Mouse (Mus musculus) olfactory bulb, adult 2 months (tissue): Measurements from ENCODE around the gene Nrxn3. TPM values are rescaled to one million over a fixed set of nuclear protein-coding genes. Genes with fewer than 3 reads are reported as not detected.
A peak's percentile ranks its signal among the peaks of the same experiment; 100 is the strongest.

ENCODE experiments used
- H3K27ac ChIP-seq: fragments of 200-500 bp; 2 replicates; pipeline ENCODE4 v1.5.1; 2012; ENCODE audit warnings: low read depth, low read length; ENCODE audit not compliant: insufficient read depth
- H3K4me1 ChIP-seq: fragments of 200-500 bp; 2 replicates; pipeline ENCODE4 v1.6.1; 2012; ENCODE audit warnings: low read length; ENCODE audit not compliant: control insufficient read depth, insufficient read depth
- H3K4me3 ChIP-seq: fragments of 200-500 bp; 2 replicates; pipeline ENCODE4 v1.5.1; 2012; ENCODE audit warnings: mild to moderate bottlenecking, low read depth, low read length, moderate library complexity; ENCODE audit not compliant: insufficient read depth
- CTCF ChIP-seq: fragments of 200-500 bp; IDR thresholded peaks from 2 replicates; pipeline ENCODE4 v1.5.1; 2012; ENCODE audit warnings: low read depth, mild to moderate bottlenecking, low read length, moderate library complexity; ENCODE audit not compliant: insufficient read depth
- POLR2A ChIP-seq: fragments of 200-500 bp; IDR thresholded peaks from 2 replicates; pipeline ENCODE4 v1.6.1; 2012; ENCODE audit warnings: mild to moderate bottlenecking, low read depth, low read length, moderate library complexity; ENCODE audit not compliant: insufficient read depth
- WGBS: fragments of 180-500 bp; shearing (Covaris S2); methylation state at CpG from one replicate; pipeline ENCODE4 v1.1.7; 2018; 5-methylcytosine and 5-hydroxymethylcytosine counted together
- polyA plus RNA-seq: library from polyadenylated mRNA; stranded (reverse); fragments of >200 nt; gene quantifications from 2 replicates; pipeline ENCODE4 v1.2.4, GENCODE M21; 2012; ENCODE audit warnings: low replicate concordance; ENCODE audit not compliant: missing spikeins, insufficient read depth, insufficient read length

The Nrxn3 gene
- polyA plus RNA-seq, 1 experiment, result not detected

DNA sequence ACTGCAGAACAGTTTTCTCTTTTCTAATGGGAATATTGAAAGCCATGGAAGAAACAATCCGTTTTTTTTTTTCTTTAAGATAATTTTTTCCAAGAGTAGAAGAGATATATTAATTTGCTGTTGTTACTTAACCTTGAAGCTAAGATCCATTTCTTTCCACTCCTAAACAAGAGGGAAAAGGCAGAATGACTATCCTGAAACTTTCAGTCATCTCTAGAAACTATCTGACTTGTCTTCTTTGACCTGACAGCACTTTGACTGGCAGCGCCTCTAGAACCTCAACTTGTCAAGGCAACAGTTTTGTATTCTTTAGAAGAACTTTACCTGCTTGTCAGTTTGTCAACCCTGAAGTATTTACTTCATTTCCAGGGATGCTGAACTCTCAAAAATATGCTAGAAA, 227.2 kb downstream of the Nrxn3 start:
- Histone ChIP-seq H3K4me3 (no peak overlapping the region), H3K4me1 (peaks cover 6% of the 10 kb centered on the region; the same call in 1 of the 2 replicates), H3K27ac (no peak overlapping the region)
- 92% methylated on average over 2 of the region's 2 CpGs for WGBS
- TF ChIP-seq CTCF, result no peak
- no peak for TF ChIP-seq POLR2A

- no peak for TF ChIP-seq CTCF
- no peak for TF ChIP-seq POLR2A
- WGBS, result 28% methylated on average over 7 of the region's 7 CpGs
- Histone ChIP-seq H3K4me1 (peaks cover 6% of the 10 kb centered on the region; the same call in 1 of the 2 replicates), H3K27ac (no peak overlapping the region), H3K4me3 (peak overlapping the region; percentile 14)
Measured at GRCm38 (mm10) chr12:88952937-88953600, 230.4 kb downstream of the Nrxn3 start.

GRCm38 (mm10) chr12:88953801-88954200, 231.1 kb downstream of the Nrxn3 start:
- 44% methylated on average over 4 of the region's 4 CpGs for WGBS
- Histone ChIP-seq H3K27ac (no peak overlapping the region), H3K4me1 (peaks cover 6% of the 10 kb centered on the region; the same call in 1 of the 2 replicates), H3K4me3 (no peak overlapping the region)
- no peak for TF ChIP-seq CTCF
- no peak for TF ChIP-seq POLR2A

DNA sequence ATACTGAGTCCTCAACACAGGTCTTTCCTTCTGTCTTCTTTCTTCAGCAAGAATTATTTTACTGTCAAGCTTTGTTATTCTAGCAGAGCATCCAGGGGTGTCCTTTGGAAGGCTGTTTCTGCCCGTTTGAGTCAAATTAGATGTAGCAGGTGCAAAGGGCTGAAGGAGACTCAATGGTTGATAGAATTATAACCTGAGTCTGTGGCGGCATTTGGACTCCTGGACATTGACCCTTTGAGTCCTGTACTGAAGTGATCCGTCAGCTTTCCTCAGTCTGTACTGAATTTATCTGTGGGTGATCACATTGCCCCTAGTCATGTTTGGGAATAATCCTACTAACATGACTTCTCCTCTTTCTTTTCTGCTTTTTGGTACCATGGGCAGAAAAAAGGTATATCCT, 234.8 kb downstream of the Nrxn3 start:
- Histone ChIP-seq H3K4me3 (no peak overlapping the region), H3K4me1 (peaks cover 6% of the 10 kb centered on the region; the same call in 1 of the 2 replicates), H3K27ac (no peak overlapping the region)
- WGBS, result 77% methylated on average over 3 of the region's 3 CpGs
- TF ChIP-seq POLR2A, result no peak

DNA sequence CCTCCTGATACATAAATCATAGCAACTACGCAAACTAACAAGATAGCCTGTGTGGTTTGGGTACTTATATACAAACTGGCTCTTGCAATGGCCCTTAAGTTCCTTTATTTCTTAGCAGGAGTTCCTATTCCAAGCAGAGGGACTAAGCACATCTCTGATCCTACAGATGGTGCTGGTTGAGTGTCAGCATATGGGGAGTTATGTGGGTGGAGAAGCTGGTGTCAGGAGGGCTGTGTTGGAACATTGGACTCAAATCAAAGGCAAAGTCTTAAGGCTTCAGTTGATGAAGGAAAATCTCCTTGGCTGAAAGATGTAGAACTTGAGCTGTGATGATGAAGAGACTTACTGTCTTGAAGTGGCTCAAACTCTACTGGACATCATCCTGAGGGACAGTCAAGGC, 238.1 kb downstream of the Nrxn3 start:
- WGBS, result 94% methylated on average over 1 of the region's 1 CpGs
- Histone ChIP-seq H3K4me1 (no peaks in the 10 kb centered on the region), H3K4me3 (no peak overlapping the region), H3K27ac (no peak overlapping the region; the same call in 1 of the 2 replicates)
- no peak for TF ChIP-seq CTCF
- TF ChIP-seq POLR2A, result no peak

DNA sequence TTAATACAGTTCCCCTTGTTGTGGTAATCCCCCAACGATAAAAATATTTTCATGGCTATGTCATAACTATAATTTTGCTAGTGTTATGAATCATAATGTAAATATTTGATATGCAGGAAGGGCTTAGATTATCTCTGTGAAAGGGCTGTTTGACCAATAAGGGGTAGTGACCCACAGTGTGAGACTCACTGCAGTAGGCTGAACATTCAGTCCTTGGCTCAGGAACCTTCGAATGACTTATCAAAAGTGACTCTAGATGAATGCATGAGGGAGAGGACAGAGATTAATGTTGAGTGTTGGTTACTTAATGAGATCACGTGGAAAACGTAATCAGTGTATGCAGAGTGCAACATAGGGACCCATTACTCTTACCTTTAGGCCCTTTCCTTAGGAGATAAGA, 243.7 kb downstream of the Nrxn3 start:
- Histone ChIP-seq H3K4me3 (no peak overlapping the region), H3K27ac (no peak overlapping the region), H3K4me1 (no peaks in the 10 kb centered on the region)
- WGBS, result 85% methylated on average over 4 of the region's 4 CpGs
- TF ChIP-seq POLR2A (no peak), CTCF (no peak)

GRCm38 (mm10) chr12:88976621-88977020, 253.9 kb downstream of the Nrxn3 start:
- WGBS, result 71% methylated on average over 2 of the region's 2 CpGs
- Histone ChIP-seq H3K4me1 (peaks cover 5% of the 10 kb centered on the region; the same call in 1 of the 2 replicates), H3K4me3 (no peak overlapping the region), H3K27ac (no peak overlapping the region)
- TF ChIP-seq POLR2A (no peak), CTCF (no peak)

- H3K27ac ChIP-seq, result 0 out of 2 replicates have a peak overlapping the region, but pooled peaks have one; percentile 2
- H3K4me3 ChIP-seq, result no peak overlapping the region
- TF ChIP-seq CTCF (no peak), POLR2A (no peak)
- peaks cover 18% of the 10 kb centered on the region for H3K4me1 ChIP-seq
- WGBS, result 28% methylated on average over 10 of the region's 10 CpGs
Measured at GRCm38 (mm10) chr12:88983688-88984330, 261.1 kb downstream of the Nrxn3 start.

GRCm38 (mm10) chr12:88984375-88984774, 261.7 kb downstream of the Nrxn3 start:
- Histone ChIP-seq H3K27ac (no peak overlapping the region), H3K4me3 (no peak overlapping the region), H3K4me1 (peaks cover 18% of the 10 kb centered on the region)
- TF ChIP-seq POLR2A (no peak), CTCF (no peak)
- WGBS, result 31% methylated on average over 8 of the region's 8 CpGs

DNA sequence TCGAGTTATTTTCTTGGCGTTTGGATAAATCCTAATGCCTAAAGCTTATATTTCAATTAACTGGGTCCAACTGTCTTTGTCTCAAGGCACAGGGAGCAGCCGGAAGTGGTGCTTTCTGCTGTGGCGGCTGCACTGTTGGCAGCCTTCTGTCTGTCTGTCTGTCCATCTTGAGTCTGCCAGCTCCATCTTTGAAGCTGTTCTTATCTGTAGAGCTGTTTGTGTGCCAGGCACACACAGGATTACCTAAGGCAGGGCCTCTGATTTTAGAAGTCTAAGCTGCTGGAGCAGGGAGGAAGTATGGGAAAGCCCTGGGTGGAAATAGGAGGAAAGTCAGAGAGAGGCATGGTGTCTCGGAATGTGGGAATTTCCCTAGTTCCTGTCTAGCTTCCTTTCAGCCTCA, 262.1 kb downstream of the Nrxn3 start:
- WGBS, result 31% methylated on average over 5 of the region's 5 CpGs
- Histone ChIP-seq H3K4me3 (no peak overlapping the region), H3K27ac (no peak overlapping the region), H3K4me1 (peaks cover 18% of the 10 kb centered on the region)
- no peak for TF ChIP-seq POLR2A
- TF ChIP-seq CTCF, result no peak
